Mouse (Mus musculus) A20 (cell line): Measurements from ENCODE around the gene Rtkn2.

Experiments used
- DNase-seq: peaks from one replicate; pipeline ENCODE4 v3.0.0-alpha.2; 2011; ENCODE audit warnings: low read depth, low spot score

The Rtkn2 gene

DNA sequence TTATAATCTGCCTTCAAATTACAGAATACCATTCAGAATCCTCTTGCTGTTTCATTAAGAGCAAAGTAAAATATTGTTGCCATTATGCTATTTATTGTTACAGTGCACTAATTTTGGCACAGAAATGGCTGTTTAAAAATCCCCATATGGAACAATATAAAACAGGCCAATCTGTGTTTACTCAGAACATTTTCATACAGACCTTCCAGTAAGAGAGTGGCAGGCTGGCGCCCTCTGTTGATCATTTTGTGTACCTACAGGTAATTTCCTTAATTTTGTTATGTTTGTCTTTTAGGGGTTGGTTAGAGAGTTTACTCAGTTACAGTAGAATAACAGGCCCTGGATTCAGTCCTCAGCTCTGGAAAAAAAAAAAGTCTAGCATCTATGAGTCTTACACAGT, 16.8 kb downstream of the Rtkn2 start:
- DNase-seq = peak; percentile 53

DNA sequence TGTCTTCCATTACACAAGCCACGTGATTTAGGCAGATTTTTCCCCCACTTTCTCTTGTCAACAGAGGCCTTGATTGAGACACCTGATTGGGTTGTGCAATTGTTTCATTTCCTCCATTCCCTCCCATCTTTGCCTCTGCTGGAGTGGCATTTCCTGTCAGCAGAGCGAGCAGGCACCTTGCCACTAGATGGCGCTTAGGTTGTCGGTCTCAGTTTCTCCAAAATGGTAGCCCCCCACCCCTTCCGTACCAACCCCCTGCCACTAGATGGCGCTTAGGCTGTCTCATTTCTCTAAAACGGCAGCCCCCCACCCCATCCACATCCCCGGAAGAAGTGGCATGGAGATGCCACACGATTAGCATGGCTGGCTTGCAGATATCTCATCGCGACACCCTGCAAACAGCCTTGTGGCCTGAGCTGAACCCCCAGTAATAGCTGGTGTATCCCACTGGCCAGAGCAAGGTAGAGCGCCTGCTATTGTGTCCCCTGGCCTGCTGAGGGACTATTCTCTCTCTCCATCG, 18.8 kb downstream of the Rtkn2 start:
- DNase-seq = peak; percentile 72

DNA sequence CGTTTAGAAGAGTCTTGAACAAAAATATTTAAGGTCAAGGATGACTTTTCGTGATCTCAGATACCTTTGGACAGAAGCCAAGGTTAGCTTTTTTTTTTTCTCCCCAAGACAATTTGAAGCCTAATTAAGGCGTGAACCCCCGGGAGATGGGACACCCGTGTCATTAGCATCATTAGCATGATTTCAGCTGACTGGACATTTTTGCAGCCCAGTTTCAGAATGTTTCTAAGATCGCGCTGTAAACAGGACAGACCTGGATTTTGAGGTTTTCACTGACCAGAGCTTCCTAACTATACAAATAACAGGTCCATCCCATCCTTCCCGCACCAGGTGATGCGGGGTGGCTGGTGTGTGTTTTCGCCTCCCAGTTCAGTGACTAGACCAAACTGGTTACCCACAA, 19.8 kb downstream of the Rtkn2 start:
- DNase-seq = no peak

DNA sequence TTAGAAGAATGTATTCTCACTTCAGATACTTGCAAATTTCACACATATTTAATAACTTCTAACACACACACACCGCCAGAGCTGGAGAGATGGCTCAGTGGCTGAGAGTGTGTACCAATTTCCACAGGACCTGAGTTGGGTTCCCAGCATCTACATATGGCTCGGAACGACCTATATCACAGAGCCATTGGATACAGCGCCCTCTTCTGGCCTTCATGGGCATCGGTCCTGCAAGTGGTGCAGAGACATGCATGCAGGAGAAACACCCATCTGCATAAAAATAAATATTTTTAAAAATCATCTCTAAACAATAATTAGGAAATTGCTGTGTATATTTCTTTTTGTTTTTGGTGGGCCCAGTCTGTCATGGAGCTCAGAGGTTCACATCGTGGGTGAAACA, 22.1 kb downstream of the Rtkn2 start:
- no peak for DNase-seq

DNA sequence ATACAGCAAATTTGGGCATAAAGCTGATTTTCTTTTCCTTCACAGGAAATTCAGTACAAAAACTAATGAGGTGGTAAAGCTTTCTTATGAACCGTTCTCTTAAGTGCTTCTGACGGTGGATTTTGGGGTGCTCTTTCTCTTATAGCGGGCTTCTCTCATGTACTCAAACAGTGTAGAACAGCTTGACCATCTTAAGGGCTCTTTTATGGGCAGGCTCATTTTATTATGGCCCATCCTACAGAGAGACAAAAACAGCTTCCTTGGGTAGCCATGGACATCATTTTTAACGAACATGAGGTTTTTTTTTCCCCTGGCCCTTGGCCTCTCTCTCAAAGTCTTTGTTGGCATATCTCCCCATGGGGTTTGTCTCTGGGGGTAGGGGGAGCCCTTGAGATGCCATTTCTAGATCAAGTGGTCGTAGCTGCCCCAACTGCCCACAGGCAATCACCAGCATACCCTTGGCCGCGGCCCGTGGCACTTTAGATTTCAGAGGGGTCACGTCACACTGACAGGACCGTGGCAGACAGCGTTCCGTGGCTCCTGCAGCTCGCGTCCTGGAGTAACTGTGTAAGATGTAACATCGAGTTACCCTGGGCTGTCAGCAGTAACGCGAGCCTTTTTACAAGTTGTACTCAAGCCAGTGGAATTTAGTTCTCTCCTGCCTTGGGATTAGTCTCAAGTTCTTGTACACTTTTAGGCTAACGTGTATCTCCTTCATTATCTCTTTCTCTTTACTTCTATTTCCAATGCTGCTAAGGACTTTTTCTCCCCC, 24.5 kb downstream of the Rtkn2 start:
- DNase-seq = no peak

DNA sequence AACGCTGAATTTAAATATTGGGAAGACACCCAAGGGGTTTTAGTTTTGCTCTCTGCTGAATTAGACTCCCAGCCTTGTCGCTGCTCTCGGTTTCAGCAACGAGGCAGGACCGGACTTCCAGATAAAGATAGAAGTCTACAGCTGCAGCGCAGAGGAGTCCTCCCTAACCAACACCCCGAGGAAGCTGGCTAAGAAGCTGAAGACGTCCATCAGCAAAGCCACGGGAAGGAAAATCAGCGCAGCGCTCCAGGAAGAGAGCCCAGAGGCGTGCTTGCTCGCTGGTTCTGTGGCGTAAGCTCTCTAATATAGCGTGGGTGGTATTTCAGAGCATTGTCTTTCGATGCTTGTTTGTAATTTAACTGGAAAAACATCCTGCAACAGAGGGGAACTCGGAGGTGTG, 26.0 kb downstream of the Rtkn2 start:
- no peak for DNase-seq

DNA sequence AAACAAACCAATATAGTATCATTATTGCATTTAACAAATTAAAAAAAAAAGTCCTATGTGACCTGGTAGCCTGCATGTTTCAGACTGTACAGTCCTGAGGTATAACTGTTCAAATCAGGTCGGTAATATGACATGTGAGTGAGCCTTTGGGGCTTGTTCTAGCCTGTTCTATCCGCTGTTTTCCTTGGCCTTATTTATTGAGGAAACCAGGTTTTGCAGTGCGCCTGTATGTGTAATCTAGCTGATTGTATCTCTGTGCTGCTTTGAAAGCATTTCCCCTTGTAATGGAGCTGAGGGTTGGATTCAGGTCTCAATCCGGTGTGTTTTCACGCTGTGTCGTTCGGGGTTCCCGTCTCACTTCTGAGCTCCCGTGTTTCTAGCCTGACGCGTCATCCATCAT, 27.1 kb downstream of the Rtkn2 start:
- no peak for DNase-seq

DNA sequence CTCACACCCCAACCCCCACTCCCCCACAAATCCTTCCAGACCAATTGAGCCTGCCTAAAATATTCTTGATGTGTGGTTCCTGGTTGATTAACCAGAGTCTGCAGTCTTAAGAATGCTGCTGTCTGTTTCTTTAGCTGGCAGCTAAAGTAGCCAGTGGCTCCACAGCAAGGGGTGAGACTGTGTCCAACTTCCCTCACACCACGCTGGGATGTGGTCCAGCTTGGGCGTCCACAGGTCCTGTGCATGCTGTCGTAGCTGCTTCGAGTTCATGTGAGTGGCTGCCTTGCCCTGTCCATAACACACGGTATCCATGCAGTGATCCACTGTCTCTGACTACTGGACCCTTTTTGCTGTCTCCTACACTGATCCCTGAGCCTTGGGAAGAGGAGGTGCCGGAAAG, 27.7 kb downstream of the Rtkn2 start:
- DNase-seq = no peak

DNA sequence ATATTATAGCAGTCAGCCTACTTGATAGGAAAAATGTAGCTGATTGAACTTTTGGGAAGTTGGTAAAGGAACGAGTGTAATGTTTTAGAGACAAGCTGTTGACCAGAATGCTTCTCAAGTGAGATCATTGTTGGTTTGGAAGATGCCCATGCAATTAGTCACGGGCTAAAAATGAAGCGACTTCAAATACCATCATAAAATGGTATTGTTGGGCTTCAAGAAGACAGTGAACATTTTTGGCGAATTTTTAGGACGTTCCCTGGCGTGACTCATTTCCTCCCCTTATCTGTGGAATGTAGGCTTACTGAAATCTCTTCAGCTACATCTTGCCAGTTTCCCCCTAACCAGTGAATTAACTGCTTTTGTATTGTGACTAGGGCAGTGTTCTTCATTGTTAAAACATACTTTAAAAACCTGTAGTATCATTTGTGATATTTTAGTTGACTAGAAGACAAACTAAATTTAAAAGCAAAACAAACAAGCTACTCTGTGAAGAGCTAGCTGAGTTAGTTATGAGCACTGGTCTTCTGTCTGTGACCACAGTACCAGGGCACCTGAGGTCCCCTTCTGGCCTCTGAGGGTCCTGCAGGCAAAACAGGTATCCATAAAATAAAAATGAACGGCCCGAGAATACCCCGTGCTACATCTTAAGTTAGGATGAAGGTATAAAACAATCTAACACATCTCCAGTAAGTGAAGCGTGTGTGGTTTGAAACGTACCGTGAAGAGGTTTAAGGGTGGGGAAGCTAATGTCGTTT, 29.0 kb downstream of the Rtkn2 start:
- DNase-seq = no peak

DNA sequence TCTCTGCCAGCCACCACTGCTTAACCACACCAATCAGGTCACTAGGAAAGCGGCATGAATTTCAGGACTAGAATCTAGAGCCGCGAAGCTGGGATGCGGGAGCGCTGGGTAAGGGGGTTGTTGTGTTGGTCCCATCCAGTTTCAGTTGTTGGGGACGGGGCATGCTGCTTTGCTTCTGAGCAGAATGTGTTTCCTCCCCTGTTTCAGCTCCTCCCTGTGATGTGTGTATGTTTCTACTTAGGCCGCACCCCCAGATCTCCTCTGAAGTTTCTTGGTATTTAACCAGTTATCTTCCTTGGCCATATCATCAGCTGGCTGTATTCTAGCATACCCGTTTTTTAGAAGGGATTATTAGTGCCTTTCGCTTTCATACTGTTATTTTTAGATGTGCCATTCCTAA, 29.9 kb downstream of the Rtkn2 start:
- no peak for DNase-seq

DNA sequence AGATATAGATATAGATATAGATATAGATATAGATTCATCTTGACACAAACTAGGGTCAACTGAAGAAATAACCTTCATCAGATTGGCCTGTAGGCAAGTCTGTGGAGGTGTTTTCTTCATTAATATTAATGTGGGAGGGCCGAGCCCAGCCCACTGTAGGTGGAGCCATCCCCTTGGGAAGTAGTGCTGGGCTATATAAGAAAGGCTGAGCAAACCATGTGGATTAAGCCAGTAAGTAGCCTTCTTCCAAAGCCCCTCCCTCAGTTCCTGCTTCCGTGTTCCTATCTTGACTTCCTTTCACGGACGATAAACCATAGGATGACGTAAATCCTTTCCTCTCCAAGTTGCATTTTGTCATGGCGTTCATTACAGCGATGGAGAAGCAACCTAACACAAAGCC, 30.5 kb downstream of the Rtkn2 start:
- no peak for DNase-seq

DNA sequence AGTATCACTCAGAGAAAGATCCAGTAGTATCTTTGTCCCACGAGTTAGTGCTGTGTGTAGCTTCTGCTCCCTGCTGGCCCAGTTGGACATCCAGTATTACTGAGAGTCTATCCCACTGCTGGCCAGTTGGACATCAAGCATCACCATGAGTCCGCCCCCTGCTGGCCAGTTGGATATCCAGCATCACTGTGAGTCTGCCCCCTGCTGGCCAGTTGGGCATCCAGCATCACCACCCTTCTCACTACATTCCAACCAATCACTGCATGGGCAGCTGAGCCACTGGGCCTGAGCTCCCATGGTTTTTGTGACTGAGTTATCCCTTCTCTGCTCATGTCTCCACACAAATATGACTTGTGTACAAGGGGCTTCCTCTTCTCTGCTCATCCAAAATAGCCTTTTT, 33.8 kb downstream of the Rtkn2 start:
- DNase-seq = peak; percentile 69

DNA sequence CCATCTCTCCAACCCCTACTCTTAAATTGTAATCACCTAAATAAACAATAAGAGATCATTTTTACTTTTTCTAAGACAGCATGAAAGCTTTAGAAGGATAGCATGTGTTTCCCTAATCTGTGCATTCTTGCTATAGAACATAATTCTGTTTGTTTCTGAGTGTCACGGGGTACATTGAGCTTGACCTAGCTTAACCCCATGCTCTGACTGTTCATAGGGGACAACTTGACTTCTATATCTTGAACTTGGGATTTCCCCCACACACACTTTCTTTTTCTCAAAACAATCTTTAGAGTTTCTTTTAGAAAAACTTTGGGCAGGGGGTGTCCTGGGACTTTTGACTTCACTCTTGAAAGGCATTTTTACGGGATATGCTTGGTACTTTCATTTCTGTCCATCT, 41.4 kb downstream of the Rtkn2 start:
- DNase-seq = no peak

DNA sequence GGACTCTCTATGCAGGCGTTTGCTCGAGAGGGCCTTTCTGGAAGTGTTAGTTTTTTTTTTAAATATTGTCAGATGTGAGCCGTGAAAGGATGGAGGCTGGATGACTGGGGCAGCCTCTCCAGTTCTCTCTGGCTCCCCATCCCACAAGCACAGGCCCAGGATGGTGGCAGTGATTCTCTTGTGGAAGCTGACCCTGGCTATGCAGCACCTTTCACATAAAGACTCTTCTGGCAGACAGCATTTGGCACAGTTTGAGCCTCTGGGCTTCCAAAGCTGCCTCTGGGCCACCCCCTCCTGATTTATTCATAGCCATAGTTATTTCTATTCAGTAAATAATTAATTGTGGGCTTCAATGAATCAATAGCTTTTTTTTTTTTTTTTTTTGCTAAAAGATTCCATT, 46.3 kb downstream of the Rtkn2 start:
- DNase-seq = no peak

DNA sequence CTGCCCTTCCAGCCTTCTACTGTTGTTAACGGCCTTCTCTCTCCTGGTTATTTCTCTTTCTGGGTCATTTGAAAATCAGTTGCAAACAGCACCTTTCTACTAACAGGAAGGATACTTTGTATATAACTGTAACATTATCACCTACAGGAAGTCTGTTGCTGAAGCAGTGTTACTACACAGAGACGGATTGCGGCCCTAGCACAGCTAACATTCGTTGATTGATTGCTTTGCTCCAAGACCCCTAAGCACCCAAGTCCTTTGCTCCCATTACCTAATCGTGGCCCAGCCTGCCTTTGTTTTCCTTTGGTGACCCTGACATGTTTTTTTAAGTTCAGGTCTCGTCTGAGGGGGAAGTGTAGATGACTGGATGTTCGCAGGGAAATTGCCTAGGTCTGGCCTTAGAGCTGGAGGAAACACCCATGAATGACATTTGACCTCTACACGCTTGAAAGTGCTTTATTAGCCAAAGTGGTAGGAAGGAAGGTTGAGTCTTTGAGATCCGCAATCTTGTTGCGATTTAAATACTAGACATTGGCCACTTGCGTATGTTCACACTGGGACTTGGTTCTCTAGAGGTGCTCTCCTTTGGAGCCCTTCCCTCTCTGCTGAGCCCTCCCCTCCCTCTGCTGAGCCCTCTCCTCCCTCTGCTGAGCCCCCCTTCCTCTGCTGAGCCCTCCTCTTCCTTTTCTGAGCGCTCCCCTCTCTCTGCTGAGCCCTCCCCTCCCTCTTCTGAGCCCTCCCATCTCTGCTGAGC, 49.1 kb downstream of the Rtkn2 start:
- no peak for DNase-seq

DNA sequence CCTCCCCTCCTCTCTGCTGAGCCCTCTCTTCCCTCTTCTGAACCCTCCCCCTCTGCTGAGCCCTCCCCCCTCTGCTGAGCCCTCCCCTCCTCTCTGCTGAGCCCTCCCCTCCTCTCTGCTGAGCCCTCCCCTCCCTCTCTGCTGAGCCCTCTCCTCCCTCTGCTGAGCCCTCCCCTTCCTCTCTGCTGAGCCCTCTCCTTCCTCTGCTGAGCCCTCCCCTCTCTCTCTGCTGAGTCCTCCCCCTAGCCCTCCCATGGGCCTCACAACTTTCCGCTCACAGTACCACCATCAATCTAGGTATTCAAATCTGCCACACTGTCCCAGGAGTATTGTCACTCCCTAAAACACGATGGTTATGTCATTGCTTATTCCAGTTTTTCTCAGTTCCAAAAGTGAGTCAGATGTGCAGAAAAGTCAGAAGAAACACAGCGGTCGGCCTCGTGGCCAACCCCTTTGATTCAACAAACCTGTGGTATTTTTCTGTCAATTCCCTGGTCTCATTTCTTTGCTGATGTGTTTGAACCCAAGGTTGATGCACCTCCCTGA, 49.8 kb downstream of the Rtkn2 start:
- DNase-seq = no peak

DNA sequence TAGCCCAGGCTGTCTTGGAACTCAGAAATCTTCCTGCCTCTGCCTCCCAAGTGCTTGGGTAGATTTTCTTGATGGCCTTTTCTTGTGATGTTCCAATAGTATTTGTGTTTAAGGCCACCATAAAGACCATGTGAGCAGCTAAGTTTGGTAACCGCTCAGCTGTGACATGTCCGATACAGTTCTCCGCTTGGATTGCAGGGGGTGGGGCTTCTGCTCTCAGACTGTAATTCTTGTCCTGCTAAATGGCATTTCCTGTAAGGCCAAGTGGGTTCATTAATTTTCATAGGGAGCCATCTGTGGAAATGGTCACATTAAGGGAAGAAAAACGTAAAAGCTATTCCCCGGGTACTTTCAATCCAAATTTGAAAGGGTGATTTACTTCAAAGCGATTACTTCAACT, 50.7 kb downstream of the Rtkn2 start:
- no peak for DNase-seq

DNA sequence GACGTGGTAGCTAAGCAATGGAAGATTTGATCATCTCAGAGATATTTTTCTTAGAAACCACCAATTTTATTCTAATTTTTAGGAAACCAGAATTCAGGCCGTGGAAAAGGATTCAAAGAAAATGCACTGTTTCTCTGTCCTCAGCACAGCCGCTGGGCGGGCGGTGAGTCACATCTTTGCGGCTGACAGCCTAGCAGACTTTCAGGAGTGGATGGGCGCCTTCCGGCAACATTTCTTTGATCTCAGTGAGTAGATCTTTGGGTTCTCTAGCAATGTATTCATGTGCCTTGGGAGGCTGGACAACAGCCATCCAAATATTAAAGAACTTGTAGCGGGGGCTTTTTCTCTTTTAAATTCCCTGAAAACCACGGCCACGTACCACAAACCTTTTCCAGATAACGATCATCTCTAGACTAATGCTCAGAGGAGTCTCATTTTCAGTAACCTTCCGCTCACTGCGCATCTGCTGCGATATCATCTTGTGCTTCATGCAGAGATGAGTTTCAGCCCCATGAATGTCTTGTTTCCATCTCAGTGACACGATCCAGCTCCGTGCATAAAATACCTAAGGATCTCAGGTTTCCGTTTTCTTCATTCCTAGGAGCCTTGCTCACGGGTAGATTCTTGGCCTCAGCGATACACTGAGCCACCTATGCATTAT, 56.5 kb downstream of the Rtkn2 start:
- no peak for DNase-seq

DNA sequence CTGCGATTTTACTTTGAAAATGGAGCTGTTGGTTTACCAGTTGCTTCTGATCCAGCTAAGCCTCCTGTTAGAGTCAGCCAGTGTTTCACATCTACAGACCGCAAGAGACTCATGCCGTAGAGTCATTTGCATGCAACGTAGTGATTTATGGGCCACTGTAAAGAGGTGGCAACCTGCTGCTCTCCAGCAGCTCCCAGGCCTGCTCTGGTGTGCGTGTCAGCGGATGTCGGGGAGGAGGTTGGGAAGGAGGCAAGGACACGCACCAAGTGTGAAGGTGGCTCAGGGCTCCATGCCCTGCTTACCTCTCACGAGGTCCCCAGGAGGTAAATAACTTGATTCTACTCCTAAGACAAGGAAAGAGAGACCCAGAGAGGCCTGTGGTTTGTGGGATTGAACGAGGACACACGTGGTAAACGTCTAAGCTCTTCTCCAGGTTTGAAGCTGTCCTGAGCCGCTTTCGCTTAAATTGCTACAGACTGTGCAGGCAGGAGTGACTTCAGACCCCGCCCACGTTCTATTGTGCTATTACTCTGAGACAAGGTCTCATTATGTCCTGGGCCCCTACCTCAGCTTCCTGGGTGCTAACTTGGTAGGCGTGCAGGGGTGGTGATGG, 57.1 kb downstream of the Rtkn2 start:
- no peak for DNase-seq

DNA sequence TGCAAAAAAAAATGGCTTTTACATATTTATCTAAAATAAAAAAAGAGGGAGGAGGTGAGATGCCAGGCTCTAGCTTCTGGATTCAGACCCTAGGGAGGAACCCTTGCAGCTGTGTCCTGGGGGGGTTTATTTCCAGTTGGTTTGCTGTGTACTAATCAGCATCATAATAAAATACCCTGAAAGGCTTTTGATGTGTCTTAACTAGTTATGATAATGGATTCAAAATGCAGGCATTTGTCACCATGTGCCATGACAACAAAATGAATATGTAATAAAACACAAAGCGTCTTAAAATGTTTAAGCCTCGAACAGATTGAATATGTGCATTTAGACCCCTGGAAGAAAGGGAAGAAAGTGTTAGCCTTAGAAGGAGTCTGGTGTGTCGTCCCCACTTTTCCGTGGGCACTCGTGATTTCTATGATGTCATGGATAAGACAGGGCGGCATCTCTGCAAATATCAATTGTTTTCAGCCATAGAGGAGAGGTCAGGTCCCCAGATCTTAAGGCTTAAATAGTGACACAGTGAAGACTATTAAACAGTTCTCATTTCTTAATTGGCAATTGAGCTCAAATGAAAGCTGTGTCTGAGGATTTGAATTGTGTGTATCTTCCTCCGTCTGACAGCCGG, 59.7 kb downstream of the Rtkn2 start:
- DNase-seq = no peak
